Mouse (Mus musculus) spleen, postnatal 14 days (tissue): ENCODE data around the gene Lyve1.

Experiments
- DNase-seq, 2 experiments: peaks; one replicate each; pipeline ENCODE4 v3.0.0; 2021 to 2022; ENCODE audit warnings: low spot score in 2 of 2

Lyve1 gene

GRCm38 (mm10) chr7:110809585-110810557 lies 53.2 kb downstream of the Lyve1 start:
- DNase-seq, result no peak

- DNase-seq, result no peak
Measured at GRCm38 (mm10) chr7:110808962-110809361, 54.1 kb downstream of the Lyve1 start.

- no peak for DNase-seq
Measured at GRCm38 (mm10) chr7:110807460-110808030, 55.5 kb downstream of the Lyve1 start.

- peak in 1 of 2 experiments; percentile 4 for DNase-seq
Measured at GRCm38 (mm10) chr7:110804266-110804665, 58.8 kb downstream of the Lyve1 start.

- DNase-seq, result peak in 1 of 2 experiments; percentile 6
Measured at GRCm38 (mm10) chr7:110803131-110803530, 59.9 kb downstream of the Lyve1 start.

GRCm38 (mm10) chr7:110801028-110801427 lies 62.0 kb downstream of the Lyve1 start:
- peak; percentile 69 to 80 for DNase-seq
